Mouse (Mus musculus) ES-Bruce4 (cell line): ENCODE measurements around the gene Nup35.

ENCODE experiments used
- CTCF ChIP-seq: IDR thresholded peaks from one replicate; pipeline ENCODE4 v1.8.1; 2011; ENCODE audit warnings: low read depth, low read length
- POLR2A ChIP-seq: IDR thresholded peaks from one replicate; pipeline ENCODE4 v1.8.1; 2011; ENCODE audit warnings: low read length; ENCODE audit not compliant: insufficient read depth

- TF ChIP-seq CTCF = no peak
- no peak for TF ChIP-seq POLR2A
Measured at GRCm38 (mm10) chr2:80579253-80579891, 37.7 kb upstream of the Nup35 start.
